Mouse (Mus musculus) NIH3T3 (cell line): ENCODE data around the gene B4galt5.
A peak's percentile ranks its signal among the peaks of the same experiment; 100 is the strongest.

Source experiments
- DNase-seq: peaks from one replicate; pipeline ENCODE4 v3.0.0-alpha.2; 2012; ENCODE audit warnings: low read depth

Gene B4galt5

GRCm38 (mm10) chr2:167304651-167305381 is 44.2 kb downstream of the B4galt5 start:
- no peak for DNase-seq

- no peak for DNase-seq
Measured at GRCm38 (mm10) chr2:167303806-167304205, 45.2 kb downstream of the B4galt5 start.

- DNase-seq, result no peak
Measured at GRCm38 (mm10) chr2:167303196-167303595, 45.8 kb downstream of the B4galt5 start.

GRCm38 (mm10) chr2:167302641-167303040 is 46.3 kb downstream of the B4galt5 start:
- DNase-seq, result no peak

- no peak for DNase-seq
Measured at GRCm38 (mm10) chr2:167302031-167302430, 47.0 kb downstream of the B4galt5 start.

GRCm38 (mm10) chr2:167301601-167302000 is 47.4 kb downstream of the B4galt5 start:
- DNase-seq, result no peak

- DNase-seq, result no peak
Measured at GRCm38 (mm10) chr2:167300943-167301497, 48.0 kb downstream of the B4galt5 start.

GRCm38 (mm10) chr2:167299861-167300667 is 48.9 kb downstream of the B4galt5 start:
- DNase-seq, result no peak

GRCm38 (mm10) chr2:167298729-167299705 is 50.0 kb downstream of the B4galt5 start:
- no peak for DNase-seq

GRCm38 (mm10) chr2:167297985-167298384 is 51.0 kb downstream of the B4galt5 start:
- no peak for DNase-seq

GRCm38 (mm10) chr2:167294926-167295325 is 54.1 kb downstream of the B4galt5 start:
- no peak for DNase-seq

- no peak for DNase-seq
Measured at GRCm38 (mm10) chr2:167294216-167294615, 54.8 kb downstream of the B4galt5 start.

GRCm38 (mm10) chr2:167293289-167294085 is 55.5 kb downstream of the B4galt5 start:
- peak; percentile 78 for DNase-seq

GRCm38 (mm10) chr2:167292854-167293253 is 56.1 kb downstream of the B4galt5 start:
- peak; percentile 43 for DNase-seq

- peak; percentile 52 for DNase-seq
Measured at GRCm38 (mm10) chr2:167292151-167292591, 56.8 kb downstream of the B4galt5 start.

- no peak for DNase-seq
Measured at GRCm38 (mm10) chr2:167291656-167292055, 57.3 kb downstream of the B4galt5 start.

- DNase-seq, result no peak
Measured at GRCm38 (mm10) chr2:167281461-167281860, 67.5 kb downstream of the B4galt5 start.

- no peak for DNase-seq
Measured at GRCm38 (mm10) chr2:167280986-167281310, 68.0 kb downstream of the B4galt5 start.

GRCm38 (mm10) chr2:167280090-167280985 is 68.6 kb downstream of the B4galt5 start:
- peak; percentile 86 for DNase-seq
